Mouse (Mus musculus) lung, postnatal 0 days (tissue): ENCODE measurements at regions not wholly inside any gene's neighbourhood (a gene's known extent, or its start where the extent isn't known, plus 50 kb on each side); places are given as distances from the start of the nearest gene placed in this dataset.

Experiments used
- CTCF ChIP-seq: IDR thresholded peaks from 2 replicates; pipeline ENCODE4 v1.5.1; 2016; ENCODE audit warnings: antibody characterized with exemption, mild to moderate bottlenecking
- EP300 ChIP-seq: IDR thresholded peaks from 2 replicates; pipeline ENCODE4 v1.6.1; 2016; ENCODE audit warnings: antibody characterized with exemption, mild to moderate bottlenecking, control low read depth

- TF ChIP-seq CTCF (no peak), EP300 (no peak)
Observed at GRCm38 (mm10) chr17:45889051-45889450, 143.1 kb downstream of the Vegfa start.
